Mouse (Mus musculus) hematopoietic stem cell, adult 5-6 weeks (primary cell): ENCODE data around the gene Cav2. TPM values are rescaled to one million over a fixed set of nuclear protein-coding genes. Genes with fewer than 3 reads are reported as not detected.

Source experiments
- ATAC-seq, 2 experiments: fragments of 125-278 bp in 1 of 2; replicated peaks in 1 of 2; 2 replicates each; pipeline ENCODE4 v1.8.0; 2016 to 2017; ENCODE audit warnings: inconsistent platforms in 2 of 2, mild to moderate bottlenecking in 2 of 2, moderate number of reproducible peaks in 2 of 2, low read depth in 1 of 2, moderate TSS enrichment in 1 of 2; ENCODE audit not compliant: low FRiP score in 2 of 2, poor library complexity in 2 of 2, severe bottlenecking in 2 of 2, insufficient read depth in 1 of 2, low TSS enrichment in 1 of 2
- total RNA-seq: library from RNA; stranded (forward); fragments of 172-1452, 232-1000 nt; gene quantifications from 2 replicates; pipeline ENCODE4 v1.2.3, GENCODE M21; 2017

Cav2 gene
- total RNA-seq = 8.4 and 8.6 TPM in 2 replicates

GRCm38 (mm10) chr6:17280939-17281756, at the start of gene Cav2:
TSS of gene Cav2 (plus strand) at chr6:17281185.
- peak; percentile 57 to 71 for ATAC-seq

GRCm38 (mm10) chr6:17239693-17240092, 41.3 kb upstream of the Cav2 start:
- ATAC-seq = no peak

GRCm38 (mm10) chr6:17241013-17241412, 40.0 kb upstream of the Cav2 start:
- ATAC-seq = no peak

GRCm38 (mm10) chr6:17246959-17247358, 34.0 kb upstream of the Cav2 start:
- ATAC-seq = no peak

- ATAC-seq = no peak
Observed at GRCm38 (mm10) chr6:17247673-17248072, 33.3 kb upstream of the Cav2 start.

GRCm38 (mm10) chr6:17248241-17248640, 32.7 kb upstream of the Cav2 start:
- no peak for ATAC-seq

- ATAC-seq = no peak
Observed at GRCm38 (mm10) chr6:17251958-17252357, 29.0 kb upstream of the Cav2 start.

- no peak for ATAC-seq
Observed at GRCm38 (mm10) chr6:17258142-17258541, 22.8 kb upstream of the Cav2 start.

- no peak for ATAC-seq
Observed at GRCm38 (mm10) chr6:17258911-17259310, 22.1 kb upstream of the Cav2 start.

- no peak for ATAC-seq
Observed at GRCm38 (mm10) chr6:17262786-17263185, 18.2 kb upstream of the Cav2 start.

GRCm38 (mm10) chr6:17265043-17265442, 15.9 kb upstream of the Cav2 start:
- ATAC-seq = no peak

- ATAC-seq = no peak
Observed at GRCm38 (mm10) chr6:17266466-17266865, 14.5 kb upstream of the Cav2 start.

GRCm38 (mm10) chr6:17278366-17278765, 2.6 kb upstream of the Cav2 start:
- no peak for ATAC-seq

- ATAC-seq = peak in 1 of 2 experiments; percentile 23; a peak in 3 of 4 replicates
Observed at GRCm38 (mm10) chr6:17281757-17282092, 740 bp downstream of the Cav2 start.

GRCm38 (mm10) chr6:17282159-17282558, 1.2 kb downstream of the Cav2 start:
- ATAC-seq = 0 out of 4 replicates have a peak, but pooled peaks of 1 of the 2 experiments have one; percentile 12

- peak; percentile 30 to 34; a peak in 3 of 4 replicates for ATAC-seq
Observed at GRCm38 (mm10) chr6:17283834-17284233, 2.8 kb downstream of the Cav2 start.

- peak; percentile 87 for ATAC-seq
Observed at GRCm38 (mm10) chr6:17286381-17286780, 5.4 kb downstream of the Cav2 start.

GRCm38 (mm10) chr6:17295116-17295515, 14.1 kb downstream of the Cav2 start:
- no peak for ATAC-seq
